Mouse (Mus musculus): ENCODE data around the gene Grk5.

GRCm38 (mm10) chr19:60916869-60917570 is 27.5 kb downstream of the Grk5 start:
- TF ChIP-seq CTCF (IDR thresholded peaks at IDR 0.05; ENCODE audit: control insufficient read depth, insufficient read depth, low read length): no peak
- no peak for TF ChIP-seq POLR2A (IDR thresholded peaks at IDR 0.05; ENCODE audit: borderline replicate concordance, control insufficient read depth, low read depth, low read length)
